Mouse (Mus musculus): Measurements from ENCODE around the gene Mical1. TPM values are rescaled to one million over a fixed set of nuclear protein-coding genes. Genes with fewer than 3 reads are reported as not detected.

The Mical1 gene
- polyA plus RNA-seq, 1 experiment from 2014 or later: 44.8 TPM

GRCm38 (mm10) chr10:41452791-41453190, 23.3 kb upstream of the Mical1 start:
- 93% methylated on average over 3 of the region's 3 CpGs for WGBS

GRCm38 (mm10) chr10:41459990-41460389, 16.1 kb upstream of the Mical1 start:
- Histone ChIP-seq H3K4me2 (ENCODE audit: low read length) (no peak overlapping the region), H3K36me3 (ENCODE audit: control insufficient read depth, insufficient read depth) (peaks cover 14% of the 10 kb centered on the region), H3K27ac (ENCODE audit: low read length) (no peak overlapping the region), H3K9ac (replicated peaks; ENCODE audit: low read depth, low read length) (no peak overlapping the region), H3K4me1 (replicated peaks; ENCODE audit: control insufficient read depth, insufficient read depth, low read length) (peaks cover 5% of the 10 kb centered on the region; the same call in 1 of the 2 replicates), H3K4me3 (replicated peaks; ENCODE audit: low read length) (no peak overlapping the region), H3K9me3 (ENCODE audit: control insufficient read depth, low read length) (no peaks in the 10 kb centered on the region), H3K27me3 (replicated peaks; ENCODE audit: control insufficient read depth, insufficient read depth, low read length) (no peaks in the 10 kb centered on the region)
- no peak for ATAC-seq
- 80% methylated on average over 4 of the region's 4 CpGs for WGBS

More at GRCm38 (mm10) chr10:41452791-41453190, 23.3 kb upstream of the Mical1 start:
- no peak overlapping the region for H3K4me2 ChIP-seq (ENCODE audit: low read length)
- H3K27ac ChIP-seq (ENCODE audit: low read length): no peak overlapping the region
- no peak overlapping the region for H3K9ac ChIP-seq (replicated peaks; ENCODE audit: low read depth, low read length)
- no peak for ATAC-seq
- no peak overlapping the region for H3K4me3 ChIP-seq (replicated peaks; ENCODE audit: low read length)
- peaks cover 31% of the 10 kb centered on the region for H3K4me1 ChIP-seq (replicated peaks; ENCODE audit: control insufficient read depth, insufficient read depth, low read length)
- no peaks in the 10 kb centered on the region for H3K27me3 ChIP-seq (replicated peaks; ENCODE audit: control insufficient read depth, insufficient read depth, low read length)
- peaks cover 5% of the 10 kb centered on the region; the same call in 1 of the 2 replicates for H3K36me3 ChIP-seq (ENCODE audit: control insufficient read depth, insufficient read depth)
- no peaks in the 10 kb centered on the region for H3K9me3 ChIP-seq (ENCODE audit: control insufficient read depth, low read length)

GRCm38 (mm10) chr10:41460501-41460900, 15.6 kb upstream of the Mical1 start:
- Histone ChIP-seq H3K4me1 (replicated peaks; ENCODE audit: control insufficient read depth, insufficient read depth, low read length) (peaks cover 5% of the 10 kb centered on the region; the same call in 1 of the 2 replicates), H3K4me2 (ENCODE audit: low read length) (no peak overlapping the region), H3K27me3 (replicated peaks; ENCODE audit: control insufficient read depth, insufficient read depth, low read length) (no peaks in the 10 kb centered on the region), H3K9me3 (ENCODE audit: control insufficient read depth, low read length) (no peaks in the 10 kb centered on the region), H3K9ac (replicated peaks; ENCODE audit: low read depth, low read length) (no peak overlapping the region), H3K4me3 (replicated peaks; ENCODE audit: low read length) (no peak overlapping the region), H3K36me3 (ENCODE audit: control insufficient read depth, insufficient read depth) (peaks cover 16% of the 10 kb centered on the region), H3K27ac (ENCODE audit: low read length) (no peak overlapping the region)
- ATAC-seq: no peak
- 35% methylated on average over 2 of the region's 2 CpGs for WGBS

- Histone ChIP-seq H3K27ac (ENCODE audit: low read length) (no peak overlapping the region), H3K36me3 (ENCODE audit: control insufficient read depth, insufficient read depth) (peaks cover 17% of the 10 kb centered on the region), H3K4me2 (ENCODE audit: low read length) (no peak overlapping the region), H3K9ac (replicated peaks; ENCODE audit: low read depth, low read length) (no peak overlapping the region), H3K4me3 (replicated peaks; ENCODE audit: low read length) (no peak overlapping the region), H3K4me1 (replicated peaks; ENCODE audit: control insufficient read depth, insufficient read depth, low read length) (peaks cover 5% of the 10 kb centered on the region; the same call in 1 of the 2 replicates), H3K9me3 (ENCODE audit: control insufficient read depth, low read length) (no peaks in the 10 kb centered on the region), H3K27me3 (replicated peaks; ENCODE audit: control insufficient read depth, insufficient read depth, low read length) (no peaks in the 10 kb centered on the region)
- 93% methylated on average over 3 of the region's 3 CpGs for WGBS
- ATAC-seq: no peak
These were observed 14.9 kb upstream of the Mical1 start for GRCm38 (mm10) chr10:41461057-41461722.

GRCm38 (mm10) chr10:41464401-41464955, 11.6 kb upstream of the Mical1 start:
- H3K4me3 ChIP-seq (replicated peaks; ENCODE audit: low read length): no peak overlapping the region
- no peaks in the 10 kb centered on the region for H3K27me3 ChIP-seq (replicated peaks; ENCODE audit: control insufficient read depth, insufficient read depth, low read length)
- H3K9me3 ChIP-seq (ENCODE audit: control insufficient read depth, low read length): no peaks in the 10 kb centered on the region
- 46% methylated on average over 15 of the region's 15 CpGs for WGBS
- ATAC-seq: no peak
- H3K36me3 ChIP-seq (ENCODE audit: control insufficient read depth, insufficient read depth): peaks cover 13% of the 10 kb centered on the region
- H3K4me1 ChIP-seq (replicated peaks; ENCODE audit: control insufficient read depth, insufficient read depth, low read length): peaks cover 5% of the 10 kb centered on the region; the same call in 1 of the 2 replicates
- H3K4me2 ChIP-seq (ENCODE audit: low read length): no peak overlapping the region
- H3K9ac ChIP-seq (replicated peaks; ENCODE audit: low read depth, low read length): no peak overlapping the region
- H3K27ac ChIP-seq (ENCODE audit: low read length): no peak overlapping the region

- Histone ChIP-seq H3K4me3 (replicated peaks; ENCODE audit: low read length) (no peak overlapping the region), H3K9ac (replicated peaks; ENCODE audit: low read depth, low read length) (no peak overlapping the region), H3K4me2 (ENCODE audit: low read length) (no peak overlapping the region), H3K27ac (ENCODE audit: low read length) (no peak overlapping the region), H3K9me3 (ENCODE audit: control insufficient read depth, low read length) (no peaks in the 10 kb centered on the region), H3K36me3 (ENCODE audit: control insufficient read depth, insufficient read depth) (peaks cover 13% of the 10 kb centered on the region), H3K27me3 (replicated peaks; ENCODE audit: control insufficient read depth, insufficient read depth, low read length) (no peaks in the 10 kb centered on the region), H3K4me1 (replicated peaks; ENCODE audit: control insufficient read depth, insufficient read depth, low read length) (no peaks in the 10 kb centered on the region)
- 42% methylated on average over 6 of the region's 6 CpGs for WGBS
- no peak for ATAC-seq
These were observed 8.8 kb upstream of the Mical1 start for GRCm38 (mm10) chr10:41467325-41467724.

GRCm38 (mm10) chr10:41470693-41471092, 5.4 kb upstream of the Mical1 start:
- no peak overlapping the region for H3K9ac ChIP-seq (replicated peaks; ENCODE audit: low read depth, low read length)
- H3K27ac ChIP-seq (ENCODE audit: low read length): no peak overlapping the region
- no peaks in the 10 kb centered on the region for H3K9me3 ChIP-seq (ENCODE audit: control insufficient read depth, low read length)
- no peaks in the 10 kb centered on the region for H3K27me3 ChIP-seq (replicated peaks; ENCODE audit: control insufficient read depth, insufficient read depth, low read length)
- WGBS: 92% methylated on average over 3 of the region's 3 CpGs
- peaks cover under 1% of the 10 kb centered on the region for H3K4me1 ChIP-seq (replicated peaks; ENCODE audit: control insufficient read depth, insufficient read depth, low read length)
- no peak for ATAC-seq
- H3K4me2 ChIP-seq (ENCODE audit: low read length): no peak overlapping the region
- H3K4me3 ChIP-seq (replicated peaks; ENCODE audit: low read length): no peak overlapping the region
- H3K36me3 ChIP-seq (ENCODE audit: control insufficient read depth, insufficient read depth): peaks cover 2% of the 10 kb centered on the region; the same call in 1 of the 2 replicates

- Histone ChIP-seq H3K27ac (ENCODE audit: low read length) (no peak overlapping the region), H3K9me3 (ENCODE audit: control insufficient read depth, low read length) (no peaks in the 10 kb centered on the region), H3K4me3 (replicated peaks; ENCODE audit: low read length) (no peak overlapping the region), H3K27me3 (replicated peaks; ENCODE audit: control insufficient read depth, insufficient read depth, low read length) (no peaks in the 10 kb centered on the region), H3K9ac (replicated peaks; ENCODE audit: low read depth, low read length) (no peak overlapping the region), H3K4me1 (replicated peaks; ENCODE audit: control insufficient read depth, insufficient read depth, low read length) (peaks cover 10% of the 10 kb centered on the region), H3K4me2 (ENCODE audit: low read length) (no peak overlapping the region), H3K36me3 (ENCODE audit: control insufficient read depth, insufficient read depth) (no peaks in the 10 kb centered on the region)
- ATAC-seq: no peak
These were observed 3.6 kb upstream of the Mical1 start for GRCm38 (mm10) chr10:41472534-41472933.

GRCm38 (mm10) chr10:41472962-41473481, 3.1 kb upstream of the Mical1 start:
- no peak for ATAC-seq
- 83% methylated on average over 5 of the region's 5 CpGs for WGBS

More at GRCm38 (mm10) chr10:41472962-41473481, 3.1 kb upstream of the Mical1 start:
- H3K9me3 ChIP-seq (ENCODE audit: control insufficient read depth, low read length): no peaks in the 10 kb centered on the region
- H3K4me2 ChIP-seq (ENCODE audit: low read length): no peak overlapping the region
- H3K4me3 ChIP-seq (replicated peaks; ENCODE audit: low read length): no peak overlapping the region
- H3K36me3 ChIP-seq (ENCODE audit: control insufficient read depth, insufficient read depth): no peaks in the 10 kb centered on the region
- H3K27ac ChIP-seq (ENCODE audit: low read length): no peak overlapping the region
- H3K27me3 ChIP-seq (replicated peaks; ENCODE audit: control insufficient read depth, insufficient read depth, low read length): no peaks in the 10 kb centered on the region
- H3K4me1 ChIP-seq (replicated peaks; ENCODE audit: control insufficient read depth, insufficient read depth, low read length): peaks cover 14% of the 10 kb centered on the region
- H3K9ac ChIP-seq (replicated peaks; ENCODE audit: low read depth, low read length): no peak overlapping the region

Measured in forebrain, embryonic 16.5 days (tissue).